Mouse (Mus musculus): Measurements from ENCODE around the gene Lce1l. TPM values are rescaled to one million over a fixed set of nuclear protein-coding genes. Genes with fewer than 3 reads are reported as not detected.
"Not testable (repeated sequence)": the region's sequence is repeated elsewhere in the genome, so short reads cannot be mapped to it uniquely, and the experiment has no call there.

Lce1l gene
- not detected for total RNA-seq (2021)
- long read RNA-seq, experiment 1 = 0 reads
- long read RNA-seq, experiment 2 = 0 reads

DNA sequence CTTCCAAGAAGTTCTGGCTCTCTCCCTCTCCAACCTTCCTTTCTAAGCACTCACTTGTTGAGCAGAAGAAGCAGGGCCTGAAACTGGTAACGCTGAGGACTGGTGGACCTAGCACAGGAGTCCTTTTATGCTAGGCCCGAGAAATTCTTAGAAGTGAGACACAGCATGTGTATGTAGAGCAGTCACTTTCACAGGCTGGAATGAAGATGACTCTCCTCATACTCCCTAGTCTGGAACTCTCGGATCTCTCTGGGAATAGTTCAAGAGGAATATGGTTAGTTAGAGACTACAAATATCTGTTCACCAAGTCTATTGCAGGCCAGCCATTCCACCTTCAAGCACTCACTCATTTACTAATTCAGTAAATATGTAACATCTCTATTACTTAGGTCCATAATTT, at the start of gene Lce1l:
TSS of gene Lce1l (minus strand) at position 101 of the 400 bp plus-strand sequence.
- DNase-seq = no peak

- DNase-seq = no peak
Measured at GRCm38 (mm10) chr3:92894489-92894888, 43.4 kb upstream of the Lce1l start.

DNA sequence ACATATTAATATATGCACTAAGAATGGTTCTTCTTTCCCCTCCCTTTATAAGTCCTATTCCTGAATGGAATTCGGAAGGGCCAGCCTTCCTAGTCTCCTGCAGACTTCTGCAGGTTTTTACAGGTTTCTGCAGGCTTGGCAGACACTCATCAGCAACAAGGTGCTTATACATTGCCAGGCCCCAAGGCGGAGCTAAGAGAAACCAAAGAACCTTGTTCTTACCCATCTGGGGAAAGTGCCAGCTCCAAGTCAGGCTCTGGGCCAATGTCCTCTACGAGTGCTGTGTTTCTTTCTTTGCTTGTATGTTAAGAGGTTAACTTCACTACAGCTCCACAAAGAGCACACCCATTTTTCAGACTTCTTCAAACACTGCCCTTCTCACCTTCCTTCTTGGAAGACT, 43.0 kb upstream of the Lce1l start:
- DNase-seq = no peak

GRCm38 (mm10) chr3:92874180-92874579, 23.1 kb upstream of the Lce1l start:
- no peak for DNase-seq

- DNase-seq = no peak
Measured at GRCm38 (mm10) chr3:92870116-92870515, 19.0 kb upstream of the Lce1l start, which contains the start of gene 2310050C09Rik. Gene 2310050C09Rik, minus strand, starts transcription at chr3:92870216.

GRCm38 (mm10) chr3:92827108-92827507, 24.0 kb downstream of the Lce1l start, which contains the start of gene Kprp:
Gene Kprp, minus strand, starts transcription at chr3:92827247.
- no peak for DNase-seq

DNA sequence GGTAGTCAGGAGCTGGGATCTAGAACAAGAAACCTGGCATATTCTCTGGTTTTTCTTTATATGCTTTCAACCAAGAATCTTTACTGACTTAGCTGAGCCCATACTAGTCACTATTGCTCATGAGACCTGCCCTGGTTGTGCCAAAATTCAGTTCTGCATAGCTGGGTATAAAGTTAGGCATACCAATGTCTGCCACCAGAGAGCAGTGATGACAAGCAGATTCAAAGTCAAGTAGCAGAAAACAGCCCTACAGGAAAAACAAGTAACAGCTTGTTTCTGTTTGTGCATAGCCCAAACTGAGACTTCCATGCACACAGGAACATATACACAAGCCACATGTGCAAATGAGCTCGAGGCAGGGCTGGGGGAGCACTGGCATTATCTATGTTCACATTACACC, 25.3 kb downstream of the Lce1l start:
- DNase-seq = no peak

- DNase-seq = not testable (repeated sequence)
Measured at GRCm38 (mm10) chr3:92816036-92816435, 35.0 kb downstream of the Lce1l start.

DNA sequence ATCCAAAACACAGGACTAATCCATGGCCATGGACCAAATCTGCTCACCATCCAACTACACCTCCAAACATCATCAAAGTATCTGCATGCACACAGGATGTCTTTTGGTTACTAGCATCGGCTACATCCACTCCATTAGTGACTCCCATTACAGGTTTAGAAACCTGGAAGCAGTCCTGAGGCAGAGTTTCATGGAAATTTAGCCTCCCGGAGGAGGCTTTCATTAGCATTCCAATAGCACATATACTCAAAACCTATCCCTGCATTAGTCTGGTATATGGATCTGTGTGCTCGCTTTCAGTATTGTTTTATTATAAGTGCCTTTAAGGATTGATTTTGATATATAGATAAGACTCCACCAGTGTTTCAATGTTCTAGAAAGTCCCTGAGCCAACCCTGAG, 35.5 kb downstream of the Lce1l start:
- no peak for DNase-seq

DNA sequence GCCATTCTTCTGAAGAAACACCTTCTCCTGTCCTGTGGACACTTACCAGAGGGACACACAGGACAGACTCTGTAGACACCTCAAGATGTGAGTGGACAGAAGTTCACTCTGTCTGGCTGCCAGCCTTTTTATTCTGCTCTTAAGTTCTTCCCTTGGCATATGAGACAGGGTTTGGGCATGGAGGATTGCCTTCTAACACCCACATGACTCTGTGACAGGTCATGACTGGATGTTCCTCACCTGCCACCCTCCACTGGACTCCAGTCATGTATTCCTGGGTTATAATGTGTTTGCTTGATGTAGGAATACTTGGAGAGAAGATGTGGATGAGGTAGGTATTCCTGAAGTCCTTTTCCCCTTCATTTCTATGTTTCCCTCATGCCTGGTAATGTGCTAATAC, 43.3 kb downstream of the Lce1l start, which contains the start of gene Lce1k:
TSS of gene Lce1k (minus strand) at position 101 of the 400 bp plus-strand sequence.
- no peak for DNase-seq

Other genes with a start within 250 kb of the Lce1l start
- not detected for gene 2210017I01Rik, start 243.8 kb downstream of the Lce1l start, total RNA-seq (2021)
- gene Lce6a, start 229.6 kb downstream of the Lce1l start, total RNA-seq (2021) = not detected
- gene Lce1a1, start 203.0 kb downstream of the Lce1l start, total RNA-seq (2021) = not detected
- not detected for gene Lce1b, start 194.4 kb downstream of the Lce1l start, total RNA-seq (2021)
- not detected for gene Lce1a2, start 181.0 kb downstream of the Lce1l start, total RNA-seq (2021)
- not detected for gene Lce1c, start 172.0 kb downstream of the Lce1l start, total RNA-seq (2021)
- not detected for gene Lce1d, start 164.1 kb downstream of the Lce1l start, total RNA-seq (2021)
- gene Lce1e, start 142.2 kb downstream of the Lce1l start, total RNA-seq (2021) = not detected
- gene Lce1f, start 130.9 kb downstream of the Lce1l start, total RNA-seq (2021) = not detected
- gene Gm38119, start 112.2 kb downstream of the Lce1l start, total RNA-seq (2021) = not detected
- not detected for gene Lce1g, start 98.9 kb downstream of the Lce1l start, total RNA-seq (2021)
- gene Lce1h, start 86.2 kb downstream of the Lce1l start, total RNA-seq (2021) = not detected
- not detected for gene Lce1i, start 72.4 kb downstream of the Lce1l start, total RNA-seq (2021)
- gene Lce1j, start 60.8 kb downstream of the Lce1l start, total RNA-seq (2021) = not detected
- gene Lce1k, start 43.4 kb downstream of the Lce1l start, total RNA-seq (2021) = not detected
- gene Kprp, start 24.0 kb downstream of the Lce1l start, total RNA-seq (2021) = not detected
- not detected for gene 2310050C09Rik, start 18.9 kb upstream of the Lce1l start, total RNA-seq (2021)
- gene Lce3a, start 74.9 kb upstream of the Lce1l start, total RNA-seq (2021) = not detected
- not detected for gene Lce3b, start 81.7 kb upstream of the Lce1l start, total RNA-seq (2021)
- gene Lce3c, start 93.2 kb upstream of the Lce1l start, total RNA-seq (2021) = not detected
- not detected for gene Lce3d, start 106.1 kb upstream of the Lce1l start, total RNA-seq (2021)
- not detected for gene Lce3e, start 115.8 kb upstream of the Lce1l start, total RNA-seq (2021)
- not detected for gene Lce3f, start 140.9 kb upstream of the Lce1l start, total RNA-seq (2021)
- not detected for gene Crct1, start 164.4 kb upstream of the Lce1l start, total RNA-seq (2021)
- not detected for gene Lce1m, start 167.8 kb upstream of the Lce1l start, total RNA-seq (2021)
- not detected for gene Gm4858, start 217.5 kb upstream of the Lce1l start, total RNA-seq (2021)